Mouse (Mus musculus) bone marrow, adult 2 months (tissue): ENCODE measurements around the gene 2310022B05Rik.

ENCODE experiments used
- CTCF ChIP-seq: fragments of 200-500 bp; IDR thresholded peaks from 2 replicates; pipeline ENCODE4 v1.5.1; 2011; ENCODE audit warnings: low read length, control low read depth; ENCODE audit not compliant: control insufficient read depth, insufficient read depth
- POLR2A ChIP-seq: fragments of 200-500 bp; IDR thresholded peaks from 2 replicates; pipeline ENCODE4 v1.6.1; 2011; ENCODE audit warnings: low read depth, mild to moderate bottlenecking, control low read depth, low read length, borderline replicate concordance; ENCODE audit not compliant: control insufficient read depth

GRCm38 (mm10) chr8:124668798-124669197 is 5.6 kb upstream of the 2310022B05Rik start:
- TF ChIP-seq POLR2A (no peak), CTCF (no peak)
